Mouse (Mus musculus): ENCODE data around the gene Lhfp.

DNA sequence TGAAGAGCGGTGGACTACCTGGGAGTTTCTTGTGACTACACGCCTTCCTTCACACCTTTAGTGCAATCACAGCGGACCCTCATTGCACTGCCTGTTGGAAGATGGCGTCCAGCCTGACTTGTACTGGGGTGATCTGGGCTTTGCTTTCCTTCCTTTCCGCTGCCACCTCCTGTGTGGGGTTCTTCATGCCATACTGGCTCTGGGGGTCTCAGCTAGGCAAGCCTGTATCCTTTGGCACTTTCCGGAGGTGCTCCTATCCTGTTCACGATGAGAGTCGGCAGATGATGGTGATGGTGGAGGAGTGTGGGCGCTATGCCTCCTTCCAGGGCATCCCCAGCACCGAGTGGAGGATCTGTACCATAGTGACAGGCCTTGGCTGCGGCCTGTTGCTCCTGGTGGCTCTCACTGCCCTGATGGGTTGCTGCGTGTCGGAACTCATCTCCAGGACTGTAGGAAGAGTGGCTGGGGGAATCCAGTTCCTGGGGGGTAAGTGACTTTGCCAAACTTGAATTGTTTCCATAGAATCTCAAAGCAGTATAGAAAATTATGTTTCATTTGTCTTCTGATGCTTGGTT, 2.0 kb downstream of the Lhfp start:
- TF ChIP-seq CTCF (IDR thresholded peaks at IDR 0.05; ENCODE audit: low read depth, low read length) (no peak), POLR2A (IDR thresholded peaks at IDR 0.05; ENCODE audit: extremely low read depth, insufficient read depth, low read length) (no peak)
